15 mouse cellular contexts compared by ENCODE assay signal in the genomic region with DNA sequence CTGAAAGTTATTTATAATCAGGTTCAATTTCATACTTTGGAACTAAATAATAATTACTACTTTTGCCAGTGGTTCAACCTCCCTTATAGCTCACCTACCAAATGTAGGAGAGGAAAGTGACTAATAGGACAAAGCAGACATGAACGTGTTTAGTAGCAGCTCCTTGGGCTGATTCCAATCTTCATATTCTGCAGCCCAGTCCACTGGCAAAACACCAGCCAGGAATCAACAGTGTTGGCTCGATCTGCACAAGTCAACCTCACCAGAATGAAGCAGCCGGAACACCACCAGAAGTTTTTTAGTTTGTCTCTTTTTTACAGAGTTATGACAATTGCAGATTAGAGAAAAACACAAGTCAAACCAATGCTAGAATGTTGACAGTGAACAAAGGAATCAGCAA.
"Had no signal": no experiment of that assay in that cellular context is flagged by ENCODE, and none has a peak within 500 bp of the region (broad histone marks: within the 10 kb centered on the region; RNA-seq: fewer than 3 reads in every experiment).

No protein-coding gene starts in this region.

- H3K4me3 ChIP-seq: midbrain, embryonic 10.5 days; midbrain, embryonic 13.5 days; midbrain, embryonic 15.5 days; myocyte; neural tube, embryonic 13.5 days; neural tube, embryonic 15.5 days; stomach, embryonic 15.5 days had no signal

- H3K27me3 ChIP-seq: midbrain, embryonic 13.5 days; midbrain, embryonic 15.5 days; neural tube, embryonic 13.5 days; neural tube, embryonic 15.5 days; stomach, embryonic 15.5 days had no signal

- H3K27ac ChIP-seq: midbrain, embryonic 10.5 days; midbrain, embryonic 13.5 days; midbrain, embryonic 15.5 days; neural tube, embryonic 13.5 days; neural tube, embryonic 15.5 days; stomach, embryonic 15.5 days; stomach, postnatal 0 days had no signal

- H3K9ac ChIP-seq: midbrain, embryonic 13.5 days; midbrain, embryonic 15.5 days; neural tube, embryonic 13.5 days; neural tube, embryonic 15.5 days; stomach, embryonic 15.5 days had no signal

- H3K4me1 ChIP-seq: midbrain, embryonic 10.5 days; midbrain, embryonic 13.5 days; midbrain, embryonic 15.5 days; neural tube, embryonic 13.5 days; neural tube, embryonic 15.5 days; stomach, embryonic 15.5 days had no signal

- ATAC-seq: midbrain, embryonic 13.5 days; midbrain, embryonic 15.5 days had no signal

- H3K36me3 ChIP-seq: midbrain, embryonic 10.5 days; midbrain, embryonic 13.5 days; midbrain, embryonic 15.5 days; neural tube, embryonic 13.5 days; neural tube, embryonic 15.5 days; stomach, embryonic 15.5 days had no signal

- DNase-seq: lung, adult 2 months; lung, postnatal 10 days; lung, postnatal 4 days; right cerebral cortex, postnatal 14 days; thymus, adult 2 months; thymus, postnatal 25 days; thymus, postnatal 4 days had no signal

- H3K9me3 ChIP-seq: midbrain, embryonic 10.5 days; midbrain, embryonic 13.5 days; midbrain, embryonic 15.5 days; neural tube, embryonic 13.5 days; neural tube, embryonic 15.5 days; stomach, embryonic 15.5 days had no signal

- H3K4me2 ChIP-seq: midbrain, embryonic 13.5 days; midbrain, embryonic 15.5 days; neural tube, embryonic 13.5 days; neural tube, embryonic 15.5 days; stomach, embryonic 15.5 days had no signal
